Mouse (Mus musculus): ENCODE measurements around the gene Ccl24. TPM values are rescaled to one million over a fixed set of nuclear protein-coding genes. Genes with fewer than 3 reads are reported as not detected.

The Ccl24 gene
- polyA plus RNA-seq, 1 experiment from 2014 or later: 1.3 TPM

GRCm38 (mm10) chr5:135544865-135545797 lies 27.7 kb downstream of the Ccl24 start, which contains the start of gene Hip1:
Gene Hip1 (minus strand): TSS chr5:135545120.
- Histone ChIP-seq H3K4me2 (replicated peaks) (peak within 1 kb of the TSS; percentile 94), H3K27me3 (0 out of 2 replicates have a peak, but pooled peaks cover 2% of the 10 kb centered on the region), H3K4me1 (peaks cover 26% of the 10 kb centered on the region), H3K9me3 (no peaks in the 10 kb centered on the region), H3K27ac (peak within 1 kb of the TSS; percentile 62; the same call in 1 of the 2 replicates), H3K4me3 (peak within 1 kb of the TSS; percentile 78), H3K36me3 (no peaks in the 10 kb centered on the region), H3K9ac (peak within 1 kb of the TSS; percentile 78)
- WGBS: under 1% methylated on average over 46 of the region's 46 CpGs
- peak; percentile 99 for ATAC-seq (ENCODE audit: low FRiP score, low read depth)

- no peaks in the 10 kb centered on the region for H3K27me3 ChIP-seq
- peak overlapping the region; percentile 94 for H3K4me2 ChIP-seq (replicated peaks)
- no peak for ATAC-seq (ENCODE audit: low FRiP score, low read depth)
- H3K9ac ChIP-seq: peak overlapping the region; percentile 78
- no peaks in the 10 kb centered on the region for H3K36me3 ChIP-seq
- peaks cover 20% of the 10 kb centered on the region for H3K4me1 ChIP-seq
- H3K27ac ChIP-seq: no peak overlapping the region
- 6% methylated on average over 15 of the region's 15 CpGs for WGBS
- peak overlapping the region; percentile 78 for H3K4me3 ChIP-seq
- no peaks in the 10 kb centered on the region for H3K9me3 ChIP-seq
These were observed 28.8 kb downstream of the Ccl24 start for GRCm38 (mm10) chr5:135544032-135544558.

- Histone ChIP-seq H3K9ac (no peak overlapping the region), H3K27me3 (no peaks in the 10 kb centered on the region), H3K4me1 (0 out of 2 replicates have a peak, but pooled peaks cover 4% of the 10 kb centered on the region), H3K4me3 (no peak overlapping the region), H3K4me2 (replicated peaks) (no peak overlapping the region), H3K9me3 (no peaks in the 10 kb centered on the region), H3K36me3 (no peaks in the 10 kb centered on the region; the same call in 1 of the 2 replicates), H3K27ac (no peak overlapping the region)
- no peak for ATAC-seq (ENCODE audit: low FRiP score, low read depth)
- 74% methylated on average over 10 of the region's 10 CpGs for WGBS
These were observed 35.0 kb downstream of the Ccl24 start for GRCm38 (mm10) chr5:135537794-135538214.

GRCm38 (mm10) chr5:135537326-135537725 lies 35.5 kb downstream of the Ccl24 start:
- Histone ChIP-seq H3K4me1 (0 out of 2 replicates have a peak, but pooled peaks cover 4% of the 10 kb centered on the region), H3K4me2 (replicated peaks) (no peak overlapping the region), H3K27ac (no peak overlapping the region), H3K9ac (no peak overlapping the region), H3K27me3 (no peaks in the 10 kb centered on the region), H3K9me3 (no peaks in the 10 kb centered on the region), H3K36me3 (no peaks in the 10 kb centered on the region; the same call in 1 of the 2 replicates), H3K4me3 (no peak overlapping the region)
- WGBS: 79% methylated on average over 4 of the region's 4 CpGs
- no peak for ATAC-seq (ENCODE audit: low FRiP score, low read depth)

DNA sequence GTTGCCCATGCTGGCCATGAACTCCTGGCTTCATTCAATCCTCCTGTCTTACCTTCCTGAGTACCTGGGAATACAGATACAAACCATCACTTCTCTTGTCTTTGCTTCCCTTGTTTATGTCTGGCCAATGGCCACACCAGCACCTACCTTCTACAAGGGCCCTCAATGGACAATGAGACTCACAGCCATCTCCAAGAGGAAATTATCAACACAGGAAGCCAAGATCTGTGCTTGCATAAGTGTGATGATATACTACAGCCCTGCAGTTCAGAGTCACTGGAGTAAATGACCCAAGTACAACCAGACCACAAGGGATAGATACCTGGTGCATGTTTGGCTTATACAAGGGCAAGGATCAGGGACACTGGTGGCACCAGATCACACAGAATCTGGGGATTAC lies 37.0 kb downstream of the Ccl24 start:
- Histone ChIP-seq H3K4me3 (no peak overlapping the region), H3K9ac (no peak overlapping the region), H3K4me1 (peaks cover 11% of the 10 kb centered on the region; the same call in 1 of the 2 replicates), H3K9me3 (no peaks in the 10 kb centered on the region), H3K27ac (no peak overlapping the region), H3K27me3 (no peaks in the 10 kb centered on the region), H3K4me2 (replicated peaks) (no peak overlapping the region), H3K36me3 (peaks cover 10% of the 10 kb centered on the region; the same call in 1 of the 2 replicates)
- no peak for ATAC-seq (ENCODE audit: low FRiP score, low read depth)

DNA sequence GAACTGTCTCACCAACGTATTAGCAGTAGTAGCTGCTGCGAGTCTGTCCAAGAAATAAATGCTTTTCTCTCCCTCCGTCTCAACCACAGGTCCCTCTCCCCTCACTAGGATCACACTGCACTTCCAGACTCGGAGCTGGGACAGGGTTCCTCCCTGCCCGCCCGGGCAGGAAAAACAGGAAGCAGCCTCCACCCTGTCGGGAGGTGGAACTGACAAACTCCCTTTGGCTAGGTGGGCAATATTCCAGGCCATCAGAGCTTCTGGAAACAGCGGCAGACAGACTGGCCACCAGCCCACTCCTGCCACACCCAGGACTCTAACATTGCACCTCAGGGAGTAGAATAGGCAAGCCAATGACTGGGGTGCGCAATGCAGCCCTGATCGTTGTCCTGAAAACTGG lies 39.4 kb downstream of the Ccl24 start:
- H3K4me2 ChIP-seq (replicated peaks): 0 out of 2 replicates have a peak overlapping the region, but pooled peaks have one; percentile 21
- H3K4me3 ChIP-seq: no peak overlapping the region
- H3K27me3 ChIP-seq: no peaks in the 10 kb centered on the region
- peaks cover 10% of the 10 kb centered on the region; the same call in 1 of the 2 replicates for H3K36me3 ChIP-seq
- WGBS: 70% methylated on average over 10 of the region's 10 CpGs
- H3K9ac ChIP-seq: no peak overlapping the region
- H3K9me3 ChIP-seq: no peaks in the 10 kb centered on the region
- H3K27ac ChIP-seq: no peak overlapping the region
- peaks cover 12% of the 10 kb centered on the region; the same call in 1 of the 2 replicates for H3K4me1 ChIP-seq
- no peak for ATAC-seq (ENCODE audit: low FRiP score, low read depth)

DNA sequence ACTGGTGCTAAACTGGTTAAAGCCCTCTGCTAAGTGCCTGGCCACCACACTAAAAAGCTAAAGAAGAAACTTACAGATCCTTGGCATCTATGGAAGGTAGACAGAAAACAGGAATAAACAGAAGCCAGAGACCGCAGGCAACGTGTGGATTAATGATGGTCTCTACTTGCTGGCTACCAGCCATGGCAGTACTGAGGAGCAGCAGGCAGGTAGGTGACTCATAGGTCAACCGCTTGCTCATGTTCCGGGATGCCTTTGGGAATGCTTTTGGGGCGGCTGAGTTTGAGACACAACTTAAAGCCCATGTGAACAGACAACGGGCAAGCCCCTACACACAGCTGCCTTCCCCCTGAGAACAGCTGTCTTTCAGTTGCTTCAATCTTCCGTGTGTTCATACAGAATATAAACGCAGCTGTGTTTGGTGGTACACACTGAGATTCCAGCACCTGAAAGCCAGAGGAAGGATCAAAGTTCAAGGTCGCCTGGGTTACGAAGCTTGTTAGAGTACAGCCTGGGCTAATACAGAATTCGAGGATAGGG lies 41.5 kb downstream of the Ccl24 start:
- 83% methylated on average over 11 of the region's 11 CpGs for WGBS
- Histone ChIP-seq H3K36me3 (peaks cover 16% of the 10 kb centered on the region), H3K9me3 (no peaks in the 10 kb centered on the region), H3K4me1 (peaks cover 12% of the 10 kb centered on the region; the same call in 1 of the 2 replicates), H3K27me3 (no peaks in the 10 kb centered on the region), H3K27ac (no peak overlapping the region), H3K4me3 (no peak overlapping the region), H3K9ac (no peak overlapping the region), H3K4me2 (replicated peaks) (no peak overlapping the region)
- ATAC-seq (ENCODE audit: low FRiP score, low read depth): no peak

GRCm38 (mm10) chr5:135529964-135530363 lies 42.9 kb downstream of the Ccl24 start:
- Histone ChIP-seq H3K4me2 (replicated peaks) (no peak overlapping the region), H3K4me1 (peaks cover 25% of the 10 kb centered on the region), H3K4me3 (no peak overlapping the region), H3K9ac (no peak overlapping the region), H3K27ac (no peak overlapping the region; the same call in 1 of the 2 replicates), H3K9me3 (no peaks in the 10 kb centered on the region), H3K36me3 (peaks cover 16% of the 10 kb centered on the region), H3K27me3 (no peaks in the 10 kb centered on the region)
- WGBS: 78% methylated on average over 2 of the region's 2 CpGs
- ATAC-seq (ENCODE audit: low FRiP score, low read depth): no peak

GRCm38 (mm10) chr5:135529310-135529709 lies 43.5 kb downstream of the Ccl24 start:
- Histone ChIP-seq H3K4me1 (peaks cover 29% of the 10 kb centered on the region), H3K4me2 (replicated peaks) (no peak overlapping the region), H3K9ac (no peak overlapping the region), H3K27me3 (no peaks in the 10 kb centered on the region), H3K9me3 (no peaks in the 10 kb centered on the region), H3K36me3 (peaks cover 16% of the 10 kb centered on the region), H3K27ac (no peak overlapping the region), H3K4me3 (no peak overlapping the region)
- WGBS: 84% methylated on average over 3 of the region's 3 CpGs
- ATAC-seq (ENCODE audit: low FRiP score, low read depth): no peak

DNA sequence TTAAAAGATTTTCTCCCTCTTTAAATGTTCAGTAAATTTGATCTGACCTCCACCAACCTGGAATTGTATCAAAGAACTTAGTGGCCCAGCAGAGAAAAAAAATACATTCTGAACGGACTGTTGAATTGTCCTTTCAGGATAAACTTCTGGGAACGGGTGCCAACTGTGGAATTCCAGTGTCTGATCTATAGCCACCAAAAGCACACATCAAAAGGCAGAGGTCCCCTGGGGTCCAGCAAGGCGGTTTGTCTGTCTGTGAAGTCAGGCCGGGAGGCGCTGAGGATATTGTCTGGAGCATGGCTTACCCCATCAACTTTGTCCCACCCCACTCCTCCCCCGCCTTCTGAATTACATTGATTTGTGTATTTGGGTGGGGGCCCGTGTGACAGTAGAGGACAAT lies 44.9 kb downstream of the Ccl24 start:
- Histone ChIP-seq H3K9ac (no peak overlapping the region), H3K27ac (no peak overlapping the region; the same call in 1 of the 2 replicates), H3K36me3 (peaks cover 23% of the 10 kb centered on the region), H3K4me1 (peaks cover 26% of the 10 kb centered on the region), H3K4me3 (no peak overlapping the region), H3K27me3 (no peaks in the 10 kb centered on the region), H3K9me3 (no peaks in the 10 kb centered on the region), H3K4me2 (replicated peaks) (no peak overlapping the region)
- WGBS: 35% methylated on average over 7 of the region's 7 CpGs
- no peak for ATAC-seq (ENCODE audit: low FRiP score, low read depth)

- Histone ChIP-seq H3K4me1 (peaks cover 18% of the 10 kb centered on the region), H3K27ac (peak overlapping the region; percentile 40), H3K9me3 (no peaks in the 10 kb centered on the region), H3K9ac (no peak overlapping the region), H3K27me3 (no peaks in the 10 kb centered on the region), H3K4me2 (replicated peaks) (peak overlapping the region; percentile 5; the same call in 1 of the 2 replicates), H3K36me3 (peaks cover 13% of the 10 kb centered on the region), H3K4me3 (no peak overlapping the region)
- WGBS: 48% methylated on average over 11 of the region's 11 CpGs
- ATAC-seq (ENCODE audit: low FRiP score, low read depth): 0 out of 2 replicates have a peak, but pooled peaks have one; percentile 15
These were observed 47.9 kb downstream of the Ccl24 start for GRCm38 (mm10) chr5:135524660-135525560.

All from limb, embryonic 13.5 days (tissue).